Mouse (Mus musculus) urinary bladder, postnatal 14 days (tissue): ENCODE measurements around the gene Gm3336.

Experiments
- DNase-seq: peaks from one replicate; pipeline ENCODE4 v3.0.0; 2021; ENCODE audit warnings: low spot score

Gene Gm3336

DNA sequence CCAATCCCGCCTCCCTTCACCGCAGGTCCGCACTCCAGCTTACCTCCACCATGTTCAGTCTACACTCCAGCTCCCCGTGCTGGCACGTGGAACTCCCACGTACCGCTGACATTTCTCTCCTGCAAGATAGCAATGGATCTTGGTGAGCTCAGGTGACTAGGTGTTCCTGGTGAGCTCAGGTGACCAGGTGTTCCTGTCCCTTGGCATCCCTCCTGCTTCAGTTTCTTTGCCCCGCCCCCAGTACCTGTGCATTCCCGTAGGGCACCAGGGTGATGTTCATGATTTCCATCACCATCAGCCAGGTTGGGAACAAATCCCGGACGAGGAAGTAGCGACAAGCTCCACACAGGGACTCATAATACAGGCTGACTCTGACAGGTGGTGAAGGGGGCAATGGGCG, 46.3 kb downstream of the Gm3336 start:
- no peak for DNase-seq

DNA sequence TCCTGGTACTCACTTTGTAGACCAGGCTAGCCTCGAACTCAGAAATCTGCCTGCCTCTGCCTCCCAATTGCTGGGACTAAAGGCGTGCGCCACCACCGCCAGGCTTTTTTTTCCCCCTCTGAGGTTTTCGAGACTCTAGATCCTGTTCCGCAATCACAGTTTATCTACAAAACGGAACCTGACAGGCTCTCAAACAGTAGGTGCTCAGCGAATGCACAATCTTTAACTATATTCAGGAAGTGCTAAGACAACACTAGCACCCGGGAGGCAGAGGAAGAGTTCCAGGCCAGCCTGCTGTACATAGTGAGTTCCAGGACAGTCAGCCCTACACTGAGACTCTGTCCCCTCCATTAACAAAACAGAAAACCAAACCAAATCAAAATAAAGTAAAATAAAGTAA, 47.0 kb downstream of the Gm3336 start:
- DNase-seq = no peak

DNA sequence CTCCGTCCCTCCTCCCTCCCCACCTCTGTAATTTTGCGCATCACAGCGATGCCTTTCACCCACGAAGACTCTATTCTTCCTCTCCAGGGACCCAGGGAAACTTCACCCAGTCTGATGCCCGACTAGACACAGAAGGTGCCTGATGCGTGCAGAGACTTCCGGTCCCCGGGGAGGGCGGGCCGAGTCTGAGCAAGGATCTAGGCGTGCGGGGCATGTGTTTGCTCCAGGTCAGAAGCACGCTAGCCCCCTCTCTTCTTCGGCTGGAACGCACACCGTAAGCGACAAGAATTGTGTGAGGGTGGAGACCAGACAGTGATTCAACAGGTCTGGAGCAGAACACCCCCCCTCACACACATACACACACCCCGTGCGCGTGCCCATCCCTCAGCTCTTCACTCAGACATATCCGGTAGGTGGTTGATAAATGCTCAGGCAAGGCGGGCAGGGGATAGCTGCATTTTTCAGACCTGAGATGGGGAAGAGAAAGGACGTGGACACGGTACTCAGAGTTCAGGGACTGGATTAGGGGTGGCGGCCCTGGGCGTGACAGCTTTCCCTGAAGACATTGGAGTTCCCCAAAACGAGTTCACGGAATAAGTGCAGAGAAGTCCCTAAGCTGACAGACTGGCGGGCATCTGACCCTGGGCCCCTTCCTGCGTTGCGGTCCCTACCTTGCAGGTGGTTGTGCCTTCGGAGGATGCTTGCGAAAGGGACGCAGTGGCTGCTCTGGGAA, 47.7 kb downstream of the Gm3336 start:
- peak; percentile 53 for DNase-seq

DNA sequence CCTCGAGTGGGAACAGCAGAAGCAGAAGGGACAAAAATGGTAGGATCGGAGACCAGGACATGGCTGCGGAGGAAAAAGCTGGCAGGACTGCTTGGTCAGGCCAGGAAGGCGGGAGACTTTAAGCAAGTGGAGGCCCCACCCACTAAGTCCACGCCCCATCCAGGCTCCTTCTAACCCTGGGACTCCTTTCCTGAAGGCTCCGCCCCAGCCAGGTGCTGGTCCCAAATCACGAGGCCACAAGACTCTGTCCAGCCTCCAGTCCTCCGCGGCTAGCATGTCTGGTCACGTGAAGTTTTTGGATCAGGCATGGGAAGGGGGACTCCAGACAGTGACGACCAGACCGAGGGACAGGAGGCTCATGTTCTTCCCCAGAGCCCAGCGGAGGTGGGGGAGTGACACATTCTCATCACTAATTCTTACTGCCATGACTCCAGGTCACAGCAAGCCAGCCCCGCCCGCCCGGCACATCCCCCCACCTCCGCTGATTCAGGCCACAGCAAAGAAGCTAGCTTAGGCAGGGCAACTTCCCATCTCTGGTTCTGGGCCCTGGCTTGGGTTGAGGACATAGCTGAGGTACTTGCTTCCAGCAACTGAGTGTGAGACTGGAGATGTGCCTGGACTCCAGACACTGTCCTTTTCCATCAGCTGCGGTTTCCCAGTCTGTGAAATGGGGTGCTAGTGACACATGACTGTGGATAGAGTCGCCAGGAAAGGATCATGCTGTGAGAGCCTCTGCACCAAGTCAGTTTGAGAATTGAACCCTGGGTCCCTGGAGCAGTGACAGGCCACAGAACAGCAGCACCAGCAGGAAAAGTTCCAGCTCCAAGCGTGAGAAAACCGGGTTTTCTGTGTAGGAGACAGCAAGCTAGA, 48.5 kb downstream of the Gm3336 start:
- DNase-seq = peak; percentile 88

DNA sequence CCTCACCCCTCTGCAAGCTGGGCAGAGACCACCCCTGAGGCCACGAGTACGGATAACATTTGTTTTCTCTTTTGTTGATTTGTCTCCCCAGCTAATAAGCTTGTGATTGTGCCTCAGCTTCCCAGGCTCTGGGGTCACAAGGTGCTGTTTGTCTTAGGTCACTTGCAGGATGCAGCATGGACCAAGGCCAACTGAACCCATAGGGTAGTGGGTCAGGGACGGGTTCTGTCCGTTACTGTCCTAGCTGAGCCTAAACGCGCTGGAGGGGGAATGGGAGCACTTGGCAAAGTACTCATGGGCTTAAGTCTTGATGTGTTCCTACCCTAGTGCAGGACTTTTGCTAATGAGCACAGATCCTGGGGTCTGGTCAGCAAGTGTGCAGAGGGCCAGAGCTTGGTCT, 49.2 kb downstream of the Gm3336 start:
- DNase-seq = no peak

DNA sequence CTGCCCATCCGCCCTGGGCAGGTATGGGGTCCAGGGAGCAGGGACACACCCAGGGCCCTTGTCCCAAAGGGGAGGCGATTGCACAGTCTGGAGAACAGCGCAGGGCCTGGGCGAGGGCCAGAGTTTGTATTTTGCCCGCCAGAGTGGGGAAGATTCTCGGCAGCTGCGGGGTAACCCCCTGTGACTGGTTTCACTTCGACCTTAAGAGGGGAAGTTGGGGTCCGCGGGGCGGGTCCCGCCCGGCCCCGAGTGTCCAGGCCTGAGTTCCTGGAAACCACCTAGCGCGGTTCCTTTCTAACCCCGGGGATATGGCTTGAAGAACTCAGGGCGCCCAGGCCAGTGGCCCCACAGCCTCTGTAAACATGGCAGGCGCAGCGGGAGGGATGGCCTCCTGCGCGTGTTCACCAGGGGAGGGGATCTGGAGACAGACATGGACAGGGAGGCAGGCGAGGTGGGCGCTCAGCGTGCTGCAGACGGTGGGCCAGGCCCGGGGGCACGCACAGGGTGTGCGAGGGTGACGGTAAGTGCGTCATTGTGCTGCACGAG, 50.0 kb downstream of the Gm3336 start:
- no peak for DNase-seq

DNA sequence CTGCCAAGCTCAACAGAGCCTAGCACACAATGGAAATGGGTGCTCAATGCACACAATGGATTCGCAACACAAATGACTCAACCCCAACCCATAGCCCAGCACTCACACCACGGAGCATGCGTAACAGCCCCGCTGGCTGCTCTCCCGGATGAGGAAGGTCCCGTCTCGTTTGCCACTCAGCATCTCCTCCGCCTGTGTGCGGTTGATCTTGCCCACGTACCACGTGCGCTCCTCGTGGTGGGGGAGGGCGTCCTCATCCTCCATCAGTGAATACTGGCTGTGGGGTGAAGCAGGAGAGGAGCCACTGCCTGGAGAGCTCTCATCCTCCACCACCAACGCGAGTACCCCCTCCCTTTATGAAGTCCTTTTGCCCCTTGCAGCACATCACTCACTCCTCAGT, 50.6 kb downstream of the Gm3336 start:
- DNase-seq = no peak

DNA sequence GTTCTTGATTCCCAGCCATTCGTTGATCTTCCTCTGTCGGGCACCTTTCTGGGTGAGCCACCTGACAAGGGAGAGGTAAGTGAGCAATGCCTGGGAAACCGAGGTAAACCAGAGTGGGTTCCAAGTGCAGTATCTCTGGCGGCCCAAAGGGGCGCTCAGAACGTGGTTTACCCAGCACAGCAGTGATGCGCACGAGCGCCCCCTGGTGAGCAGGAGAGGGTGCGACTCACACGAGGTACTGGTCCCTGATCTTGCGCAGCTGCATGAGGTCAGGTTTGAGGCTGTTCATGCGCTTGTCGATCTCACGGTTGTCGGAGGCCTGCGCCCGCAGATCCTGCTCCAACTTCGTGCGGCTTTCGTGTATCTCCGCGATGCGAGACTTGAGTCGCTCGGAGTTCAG, 51.0 kb downstream of the Gm3336 start:
- DNase-seq = peak; percentile 97

DNA sequence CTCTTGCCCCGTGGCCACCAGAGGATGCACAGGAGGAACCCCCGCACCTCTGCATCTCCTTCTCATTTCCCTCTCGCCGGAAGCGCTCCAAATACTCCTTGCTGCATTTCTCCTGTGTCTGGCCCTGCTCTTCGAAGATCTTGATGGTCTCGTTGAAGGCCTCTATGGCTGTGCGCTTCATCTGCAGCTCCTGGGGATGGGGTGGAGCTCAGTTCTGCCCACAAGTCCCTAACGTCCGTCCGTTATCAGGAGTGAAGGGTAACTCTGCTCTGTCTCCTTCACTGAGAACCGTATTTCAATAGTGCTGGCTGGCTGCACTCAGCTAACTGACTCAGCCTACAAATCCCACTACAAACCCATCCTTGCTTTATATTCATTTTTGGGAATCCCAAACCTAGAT, 51.5 kb downstream of the Gm3336 start:
- no peak for DNase-seq

DNA sequence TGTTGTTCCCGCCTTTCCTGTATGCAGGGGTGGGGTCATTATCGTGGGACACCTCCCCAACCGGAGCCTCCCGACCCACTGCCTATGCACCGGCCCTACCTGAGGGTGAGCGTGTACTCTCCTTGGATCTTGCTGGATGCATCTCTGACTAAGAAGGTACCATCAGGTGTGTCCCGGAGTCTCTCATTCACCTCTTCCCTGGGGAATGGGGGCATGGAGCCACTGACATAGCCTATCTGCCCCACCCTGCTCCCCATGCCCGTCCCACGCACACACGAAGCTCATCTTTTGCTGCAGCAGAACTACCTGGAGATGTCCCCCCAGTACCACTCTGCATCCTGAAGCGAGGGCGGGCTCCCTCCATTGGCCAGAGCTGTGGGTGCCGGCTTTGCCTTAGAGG, 52.4 kb downstream of the Gm3336 start:
- no peak for DNase-seq

DNA sequence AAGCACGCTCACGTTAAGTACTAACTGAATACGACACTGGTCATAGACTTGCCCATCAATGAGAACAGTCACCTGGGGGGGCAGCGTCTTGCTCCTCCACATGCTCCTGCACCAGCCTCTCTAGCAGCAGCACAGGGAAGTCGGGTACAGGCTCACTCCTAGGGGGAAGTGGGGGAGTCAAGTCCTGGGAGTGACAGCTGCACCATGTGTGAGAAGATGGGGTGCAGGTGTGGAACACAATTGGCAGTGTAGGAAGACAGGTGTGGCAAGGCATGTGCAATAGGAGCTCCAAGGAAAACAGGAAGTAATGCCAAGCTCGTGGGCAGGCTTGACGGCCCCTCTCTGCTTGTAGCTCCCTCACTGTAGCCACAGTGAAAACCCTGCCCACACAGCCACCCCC, 52.9 kb downstream of the Gm3336 start:
- no peak for DNase-seq

DNA sequence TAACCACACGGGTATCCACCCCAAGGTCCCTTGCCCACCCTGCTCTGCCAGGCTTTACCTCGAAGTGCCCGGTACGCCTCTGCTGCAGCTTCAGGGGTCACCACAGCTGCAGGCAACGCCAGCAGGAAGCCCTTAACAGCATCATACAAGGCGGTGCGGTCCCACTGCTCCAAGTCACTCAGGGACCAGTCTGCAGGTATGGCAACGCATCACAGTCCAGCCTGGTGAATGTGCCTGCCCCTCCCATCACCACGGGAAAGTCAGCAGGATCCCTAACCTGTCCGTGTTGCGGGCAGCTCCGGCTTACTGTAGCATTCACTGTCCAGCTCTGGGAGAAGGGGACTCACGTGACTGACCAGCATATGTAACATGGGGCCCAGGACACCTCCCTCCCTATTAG, 53.7 kb downstream of the Gm3336 start:
- DNase-seq = no peak
